Mouse (Mus musculus): Measurements from ENCODE around the gene Flnc.
"Not testable (repeated sequence)": the region's sequence is repeated elsewhere in the genome, so short reads cannot be mapped to it uniquely, and the experiment has no call there.

The Flnc gene

DNA sequence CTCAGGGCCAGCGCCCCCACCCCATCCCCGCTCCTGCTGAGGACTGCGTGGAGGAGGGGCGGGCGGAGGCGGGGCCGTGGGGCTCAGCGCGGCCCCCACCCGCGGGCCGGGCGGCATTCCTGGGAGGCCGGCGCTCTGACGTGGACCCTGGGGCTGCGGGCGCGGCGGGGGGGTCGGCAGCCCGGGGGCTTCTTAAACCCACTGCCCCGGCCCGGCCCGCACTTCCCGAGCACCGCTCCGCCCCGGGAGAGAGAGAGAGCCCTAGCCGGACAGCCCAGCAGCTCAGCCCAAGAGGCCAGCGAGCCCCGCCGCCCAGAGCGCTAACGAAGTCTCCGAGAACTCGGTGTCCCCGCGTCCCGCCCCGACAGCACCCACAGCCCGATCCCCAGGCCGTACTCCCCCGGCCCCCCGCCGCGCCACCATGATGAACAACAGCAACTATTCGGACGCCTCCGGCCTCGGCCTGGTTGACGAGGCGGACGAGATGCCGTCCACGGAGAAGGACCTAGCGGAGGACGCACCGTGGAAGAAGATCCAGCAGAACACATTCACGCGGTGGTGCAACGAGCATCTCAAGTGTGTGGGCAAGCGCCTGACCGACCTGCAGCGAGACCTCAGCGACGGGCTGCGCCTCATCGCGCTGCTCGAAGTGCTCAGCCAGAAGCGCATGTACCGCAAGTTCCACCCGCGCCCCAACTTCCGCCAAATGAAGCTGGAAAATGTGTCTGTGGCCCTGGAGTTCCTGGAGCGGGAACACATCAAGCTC, at the start of gene Flnc:
Gene Flnc, plus strand, starts transcription at position 219 of the 766 bp plus-strand sequence.
- DNase-seq (ENCODE audit: low spot score) = peak; percentile 36

DNA sequence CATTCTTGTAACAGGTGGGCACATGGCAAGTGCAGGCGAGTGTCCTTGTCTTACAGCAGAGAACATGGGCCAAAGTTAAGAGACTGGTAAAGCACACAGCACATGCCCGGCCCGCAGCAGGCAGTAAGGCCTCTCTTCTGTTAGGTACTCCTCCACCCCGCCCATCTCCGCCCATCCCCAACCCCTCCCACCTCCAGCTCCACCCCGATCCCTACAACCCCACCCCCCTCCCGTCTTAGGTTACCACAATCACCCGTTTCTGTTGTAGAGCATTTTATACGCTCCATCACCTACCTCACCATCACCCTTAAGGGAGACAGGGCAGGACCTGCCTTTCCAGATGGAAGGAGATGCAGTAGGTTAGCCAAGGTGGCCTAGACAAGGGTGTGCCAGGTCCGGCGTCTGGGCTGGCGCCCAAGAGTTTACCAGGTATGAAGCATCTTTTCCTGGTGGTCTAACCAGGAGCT, 45.0 kb upstream of the Flnc start, which contains the start of gene Opn1sw:
Gene Opn1sw, minus strand, starts transcription at position 417 of the 467 bp plus-strand sequence.
- DNase-seq (ENCODE audit: low spot score) = peak; percentile 77

DNA sequence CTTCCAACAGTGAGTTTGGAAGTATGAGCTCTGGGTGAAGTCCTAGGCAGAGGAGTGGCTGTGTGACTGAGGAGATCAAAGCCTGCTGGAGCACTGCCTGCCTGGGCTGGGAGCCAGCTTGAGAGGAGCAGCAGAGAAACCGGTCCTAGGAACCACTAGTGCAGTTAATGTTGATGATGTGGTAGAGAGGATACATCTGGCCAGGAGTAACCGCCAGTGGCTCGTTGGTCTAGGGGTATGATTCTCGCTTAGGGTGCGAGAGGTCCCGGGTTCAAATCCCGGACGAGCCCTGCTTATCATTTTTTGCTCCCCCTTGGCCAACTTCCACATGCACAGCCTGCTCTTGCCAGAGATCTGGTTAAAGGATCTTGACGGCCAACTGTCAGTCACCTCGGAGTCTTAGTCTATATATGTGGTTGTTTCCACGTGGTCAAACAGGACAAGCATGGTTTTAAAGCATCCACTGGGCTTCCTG, 44.4 kb upstream of the Flnc start:
- DNase-seq (ENCODE audit: low spot score) = peak; percentile 73

DNA sequence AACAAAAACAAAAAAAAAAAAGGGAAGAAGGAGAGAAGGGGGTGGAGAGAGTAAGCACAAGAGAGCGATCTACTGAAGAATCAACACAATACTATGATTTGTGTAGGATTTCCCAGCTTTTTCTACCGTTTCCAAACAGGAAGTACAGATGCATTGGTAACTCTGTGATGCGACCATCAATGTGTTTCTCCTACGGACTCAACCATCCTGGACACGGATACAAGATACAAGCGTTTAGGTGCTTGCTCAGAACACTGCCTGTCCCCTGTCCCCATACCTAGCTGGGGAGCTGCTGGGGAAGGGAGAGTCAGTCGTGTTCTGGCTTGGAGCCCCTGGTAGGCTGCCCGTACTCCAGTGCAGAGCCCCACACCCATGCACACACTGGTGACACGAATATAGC, 43.6 kb upstream of the Flnc start:
- no peak for DNase-seq (ENCODE audit: low spot score)

DNA sequence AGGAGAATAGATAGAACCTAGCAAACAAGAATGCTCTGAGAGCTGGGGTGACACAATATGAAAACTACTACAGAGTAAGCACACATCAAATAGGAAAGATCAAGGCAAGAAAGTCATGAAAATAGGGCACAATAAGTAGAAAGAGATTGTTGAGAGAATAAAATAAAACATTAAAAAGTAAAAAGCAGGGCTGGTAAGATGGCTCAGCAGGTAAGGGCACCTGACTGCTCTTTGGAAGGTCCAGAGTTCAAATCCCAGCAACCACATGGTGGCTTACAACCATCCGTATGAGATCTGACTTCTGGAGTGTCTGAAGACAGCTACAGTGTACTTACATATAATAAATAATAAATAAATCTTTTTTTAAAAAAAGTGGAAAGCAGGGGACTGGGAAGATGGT, 42.6 kb upstream of the Flnc start:
- not testable (repeated sequence) for DNase-seq (ENCODE audit: low spot score)

DNA sequence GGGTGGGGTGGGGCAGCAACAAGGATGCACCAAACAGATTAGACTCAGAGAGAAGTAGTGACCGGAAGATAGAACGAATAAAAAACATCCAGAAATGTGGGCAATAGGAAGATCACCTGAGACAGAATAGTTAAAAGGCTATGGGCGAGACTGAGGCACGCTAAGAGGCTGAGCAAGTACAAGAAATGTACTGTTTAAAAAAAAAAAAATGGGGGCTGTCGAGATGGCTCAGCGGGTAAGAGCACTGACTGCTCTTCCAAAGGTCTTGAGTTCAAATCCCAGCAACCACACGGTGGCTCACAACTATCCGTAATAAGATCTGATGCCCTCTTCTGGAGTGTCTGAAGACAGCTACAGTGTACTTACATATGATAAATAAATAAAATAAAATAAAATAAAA, 41.8 kb upstream of the Flnc start:
- not testable (repeated sequence) for DNase-seq (ENCODE audit: low spot score)

DNA sequence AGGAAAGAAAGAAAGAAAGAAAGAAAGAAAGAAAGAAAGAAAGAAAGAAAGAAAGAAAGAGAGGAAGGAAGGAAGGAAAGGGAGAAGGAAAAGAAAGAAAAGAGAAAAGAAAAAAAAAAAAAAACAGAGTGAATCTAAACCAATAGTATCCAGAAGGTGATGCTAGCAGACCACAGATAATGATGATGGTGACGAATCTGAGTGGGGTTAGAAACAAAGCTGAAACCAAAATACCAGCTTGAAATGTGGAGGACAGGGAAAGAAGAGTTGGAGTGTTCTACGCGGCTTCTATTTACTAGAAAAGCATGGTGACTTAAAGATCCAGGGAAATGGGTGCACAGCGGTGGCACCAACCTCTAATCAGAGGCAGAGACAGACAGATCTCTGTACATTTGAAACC, 41.3 kb upstream of the Flnc start:
- DNase-seq (ENCODE audit: low spot score) = no peak

DNA sequence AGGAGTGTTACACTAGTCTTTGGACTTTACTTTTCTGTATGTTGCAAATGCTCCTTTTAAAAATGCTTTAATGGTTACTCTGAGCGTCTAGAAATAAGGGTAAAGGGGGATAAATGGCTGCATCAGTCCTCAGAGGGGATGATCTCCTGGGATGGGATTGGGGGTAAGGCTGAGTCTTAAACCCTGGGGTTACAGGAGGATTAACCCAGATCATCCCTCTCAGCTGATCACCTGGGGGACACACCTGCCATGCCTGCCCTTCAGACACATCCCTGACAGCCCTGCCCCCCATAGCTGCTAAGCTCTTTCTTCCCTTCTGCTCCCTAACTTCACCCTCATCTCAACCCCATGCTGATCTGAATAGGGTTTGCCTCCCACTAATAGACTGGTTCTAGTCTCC, 38.8 kb upstream of the Flnc start:
- DNase-seq (ENCODE audit: low spot score) = no peak

DNA sequence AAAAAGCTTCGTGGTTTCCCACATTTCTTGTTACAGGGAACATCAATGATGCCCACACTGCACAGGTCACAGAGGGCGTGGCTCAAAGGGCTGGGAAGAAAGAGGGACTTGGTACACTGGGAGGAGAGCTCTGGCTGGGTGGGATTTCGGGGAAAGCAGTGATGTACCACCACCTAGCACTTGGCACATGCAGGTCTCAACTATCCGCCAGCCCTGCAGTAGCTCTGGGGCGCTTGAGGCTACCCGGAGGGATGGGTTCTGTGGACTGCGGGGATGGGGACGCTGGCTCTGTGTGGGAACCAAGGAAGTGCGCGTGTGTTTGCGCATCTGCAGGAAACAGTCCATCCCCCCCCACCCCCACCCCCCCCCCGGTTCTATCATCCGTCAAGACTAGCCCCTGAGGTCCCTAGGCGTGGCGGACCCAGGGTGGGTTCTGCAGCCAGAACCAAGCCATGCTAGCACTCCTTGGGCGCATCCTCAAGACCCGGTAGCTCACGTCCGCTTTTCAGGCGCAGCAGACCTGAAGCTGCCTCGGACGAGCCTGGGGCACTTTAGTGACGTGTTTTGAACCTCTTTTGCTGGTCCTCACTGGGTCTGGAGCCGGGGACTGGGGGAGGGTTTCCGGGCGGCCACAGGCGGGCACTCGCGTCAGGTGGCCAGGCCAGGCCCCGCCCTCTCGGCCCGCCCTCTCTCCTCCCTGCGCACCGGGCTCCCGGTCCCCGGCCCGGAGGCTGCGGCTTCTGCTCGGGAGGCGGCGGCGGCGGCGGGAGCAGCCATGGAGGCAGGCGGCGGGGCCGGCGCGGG, 36.9 kb upstream of the Flnc start, which contains the start of gene Ccdc136:
Gene Ccdc136, plus strand, starts transcription at position 400 of the 804 bp plus-strand sequence.
- DNase-seq (ENCODE audit: low spot score) = peak; percentile 82

DNA sequence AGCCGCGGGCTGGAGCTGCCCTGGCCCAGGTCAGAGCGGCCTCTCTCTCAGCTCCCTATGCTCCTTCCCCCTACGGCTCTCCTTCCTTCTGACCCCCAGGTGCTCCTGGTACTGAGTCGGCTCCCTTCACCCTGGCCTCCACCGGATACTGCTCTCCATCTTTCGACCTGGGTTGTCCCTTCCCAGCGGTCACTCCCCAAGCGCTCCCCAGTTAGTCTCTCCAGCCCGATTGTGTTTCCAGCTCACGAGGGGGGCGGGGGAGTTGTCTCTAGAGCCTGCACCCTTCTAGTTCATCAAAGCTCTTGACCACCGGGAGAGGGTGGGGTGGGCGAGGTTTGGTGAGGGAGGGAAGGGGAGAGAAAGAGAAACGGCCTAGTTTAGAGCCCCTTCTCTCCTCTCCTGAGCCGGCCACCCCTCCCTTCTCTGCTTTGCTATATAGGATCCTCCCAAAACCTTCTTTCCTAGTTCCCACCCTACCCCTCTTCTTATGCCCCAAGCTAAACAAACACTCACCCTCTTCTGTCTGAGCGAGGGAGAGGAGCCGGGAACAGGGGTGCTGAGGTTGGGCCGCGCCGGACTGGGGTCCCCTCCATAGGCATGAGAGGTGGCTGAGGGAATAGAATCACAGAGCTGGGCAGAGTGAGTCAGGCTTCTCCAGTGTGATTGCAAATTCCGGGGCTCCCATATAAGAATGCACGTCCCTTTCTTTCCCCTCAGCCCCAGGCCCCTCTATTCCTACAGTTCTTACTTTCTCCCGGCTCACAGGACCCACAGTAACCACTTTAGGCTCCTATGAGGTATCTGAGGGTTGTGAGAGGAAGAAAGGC, 36.1 kb upstream of the Flnc start:
- peak; percentile 52 for DNase-seq (ENCODE audit: low spot score)

DNA sequence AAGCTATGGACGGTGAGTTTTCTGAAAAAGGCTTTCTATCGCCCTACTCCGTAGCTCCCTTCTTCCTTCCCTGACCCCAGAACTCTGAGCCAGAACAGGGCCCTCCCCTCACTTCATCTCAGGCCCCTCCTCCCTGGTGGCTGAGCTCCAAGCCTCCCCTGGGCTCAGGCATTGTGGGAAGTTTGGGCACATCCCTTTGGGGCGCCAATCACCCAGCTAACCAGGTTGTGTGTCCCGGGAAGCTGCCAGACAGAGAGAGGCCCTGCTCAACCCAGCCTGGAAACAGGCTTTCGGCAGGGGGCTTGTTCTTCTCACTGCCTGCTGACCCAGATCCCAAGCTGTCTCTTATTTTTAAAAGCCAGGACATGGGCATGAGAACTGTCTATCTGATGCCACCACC, 35.5 kb upstream of the Flnc start:
- peak; percentile 27 for DNase-seq (ENCODE audit: low spot score)

DNA sequence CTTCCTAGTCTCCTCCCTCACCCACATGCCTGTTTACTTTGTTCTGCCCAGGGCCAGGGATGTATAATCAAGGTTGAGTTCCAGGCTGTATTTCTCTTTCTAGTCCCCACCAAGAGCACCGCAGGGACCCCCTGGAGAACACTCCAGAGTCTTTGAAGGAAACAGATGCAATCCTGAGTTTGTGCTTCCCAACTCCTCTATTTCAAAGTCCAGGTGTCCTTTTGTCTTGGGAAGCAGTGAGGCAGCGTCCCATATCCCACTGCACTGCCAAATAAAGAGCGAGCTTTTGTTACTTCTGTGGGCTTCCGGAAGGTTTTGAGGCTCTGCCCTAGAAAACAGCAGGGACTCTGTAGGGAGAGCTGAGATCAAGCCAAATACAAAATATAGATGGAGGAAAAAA, 33.2 kb upstream of the Flnc start:
- no peak for DNase-seq (ENCODE audit: low spot score)

DNA sequence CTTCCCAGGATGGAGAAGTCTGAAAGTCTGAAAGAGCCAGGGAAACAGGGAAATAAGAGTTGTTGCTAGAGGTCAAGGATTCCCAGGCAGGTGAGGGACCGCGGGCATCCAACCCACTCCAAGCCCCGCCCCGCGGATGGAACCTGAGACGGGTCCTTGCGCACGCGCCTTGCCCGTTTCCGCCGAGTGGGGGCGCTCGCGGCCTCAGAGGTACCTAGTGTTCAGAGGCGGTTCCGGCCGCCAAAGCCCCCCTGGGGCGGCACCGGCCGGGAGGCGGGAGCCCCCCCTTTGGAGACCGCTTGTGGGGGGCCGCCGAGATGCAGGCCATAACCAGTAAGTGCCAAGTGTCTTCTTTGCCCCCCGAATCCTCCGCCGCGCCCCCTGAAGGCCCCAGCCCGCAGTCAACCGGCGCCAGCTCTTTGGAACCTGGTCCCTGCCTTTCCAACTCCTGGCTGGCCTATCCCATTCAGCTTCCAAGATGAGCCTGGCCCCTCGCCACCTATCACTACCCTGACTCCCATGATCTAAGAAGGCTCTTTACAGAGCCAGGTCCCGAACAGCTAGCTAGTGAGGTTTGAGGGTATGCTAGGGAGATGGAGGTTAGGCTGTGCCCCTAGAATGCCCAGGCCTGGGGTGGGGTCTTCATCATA, 30.2 kb upstream of the Flnc start:
- peak; percentile 61 for DNase-seq (ENCODE audit: low spot score)

DNA sequence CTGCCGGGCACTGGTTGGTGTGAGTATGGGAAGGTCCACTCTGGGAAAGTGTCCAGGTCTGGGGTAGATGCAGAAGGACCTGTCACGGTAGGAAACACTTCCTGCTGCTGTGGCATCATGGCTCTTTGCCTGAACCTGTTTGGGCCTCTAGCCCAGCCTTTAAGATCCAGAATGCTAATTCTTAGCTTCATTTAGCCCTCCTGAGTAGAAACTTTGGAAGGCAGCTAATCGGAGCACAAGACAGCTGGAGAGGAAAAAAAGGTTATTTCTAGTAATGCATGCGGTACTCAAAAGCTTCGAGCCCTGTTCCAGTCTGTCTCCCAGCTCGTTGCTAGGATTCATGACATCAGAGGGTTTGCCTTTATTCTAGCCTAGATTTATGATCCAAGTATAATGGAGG, 26.6 kb upstream of the Flnc start:
- DNase-seq (ENCODE audit: low spot score) = no peak

DNA sequence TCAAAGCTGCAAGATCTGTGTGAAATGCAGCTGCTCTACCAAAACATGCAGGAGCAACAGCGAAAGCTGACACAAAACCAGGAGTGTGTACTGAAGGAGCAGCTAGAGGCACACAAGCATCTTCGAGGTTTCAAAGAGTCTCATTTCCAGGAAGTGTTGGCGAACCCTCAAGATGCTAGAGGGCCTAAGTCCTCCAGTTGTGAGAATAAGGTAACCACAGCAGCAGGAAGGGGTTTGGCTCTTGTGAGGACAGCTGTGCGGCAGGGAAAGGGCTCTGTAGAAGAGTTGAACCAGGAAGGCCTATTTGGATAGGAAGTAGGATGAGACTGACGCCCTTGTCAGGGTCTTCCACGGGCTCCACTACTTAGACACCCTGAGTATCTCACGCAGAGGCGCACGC, 17.6 kb upstream of the Flnc start:
- no peak for DNase-seq (ENCODE audit: low spot score)

DNA sequence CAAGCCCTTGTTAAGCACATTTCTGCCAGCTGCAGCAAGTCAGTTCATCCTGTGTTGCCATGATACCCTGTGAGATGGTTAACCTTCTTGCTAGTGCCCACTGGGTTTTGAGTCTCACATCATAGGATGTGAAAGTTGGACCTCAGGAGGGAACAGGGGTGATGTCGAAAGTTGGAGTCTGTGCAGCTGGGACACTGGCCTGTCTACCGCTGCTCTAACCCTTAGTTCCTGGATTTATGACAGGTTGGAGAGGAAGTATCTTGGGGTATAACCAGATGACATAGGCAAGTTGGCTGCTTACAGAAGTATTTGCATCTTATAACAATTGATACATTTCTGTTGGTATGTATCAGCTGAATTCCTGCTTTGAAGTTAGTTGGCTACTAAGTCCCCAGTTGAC, 12.5 kb upstream of the Flnc start:
- no peak for DNase-seq (ENCODE audit: low spot score)

DNA sequence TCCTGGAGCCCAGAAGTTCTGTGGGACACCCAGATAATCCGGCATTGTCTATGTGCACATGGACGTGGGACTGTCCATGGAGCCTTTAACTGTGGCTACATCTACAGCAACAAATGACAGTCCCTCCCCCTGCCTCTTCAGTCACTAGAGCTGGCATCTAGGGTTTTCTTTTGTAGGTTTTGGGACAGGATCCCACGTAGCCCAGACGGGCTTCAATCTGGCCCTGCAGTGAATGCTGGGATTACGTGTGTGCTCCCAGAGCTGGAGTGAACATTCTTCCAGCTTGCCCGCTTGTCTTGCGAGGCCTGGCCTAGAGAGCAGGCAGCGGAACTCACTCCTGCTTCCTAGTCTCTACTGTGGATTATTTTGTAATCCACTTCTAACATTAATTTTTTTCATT, 7.9 kb upstream of the Flnc start:
- no peak for DNase-seq (ENCODE audit: low spot score)

DNA sequence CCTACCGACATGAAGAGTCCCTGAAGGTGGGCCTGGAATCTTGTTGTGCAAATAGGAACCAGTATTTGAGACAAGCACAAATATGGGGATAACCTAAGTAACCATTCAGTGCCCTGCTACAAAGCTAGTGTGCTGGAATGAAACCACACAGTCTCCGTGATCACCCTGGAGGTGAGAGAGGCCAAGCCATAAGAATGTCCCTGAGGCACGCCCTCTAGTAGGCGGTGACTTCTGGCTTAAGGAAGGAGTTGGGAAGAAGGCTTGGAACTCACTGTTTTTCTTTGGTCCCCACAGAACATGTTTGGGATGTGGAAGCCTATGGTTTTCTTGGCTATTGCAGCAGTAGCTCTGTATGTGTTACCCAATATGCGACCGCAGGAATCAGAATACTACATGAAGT, 6.7 kb upstream of the Flnc start:
- DNase-seq (ENCODE audit: low spot score) = no peak

DNA sequence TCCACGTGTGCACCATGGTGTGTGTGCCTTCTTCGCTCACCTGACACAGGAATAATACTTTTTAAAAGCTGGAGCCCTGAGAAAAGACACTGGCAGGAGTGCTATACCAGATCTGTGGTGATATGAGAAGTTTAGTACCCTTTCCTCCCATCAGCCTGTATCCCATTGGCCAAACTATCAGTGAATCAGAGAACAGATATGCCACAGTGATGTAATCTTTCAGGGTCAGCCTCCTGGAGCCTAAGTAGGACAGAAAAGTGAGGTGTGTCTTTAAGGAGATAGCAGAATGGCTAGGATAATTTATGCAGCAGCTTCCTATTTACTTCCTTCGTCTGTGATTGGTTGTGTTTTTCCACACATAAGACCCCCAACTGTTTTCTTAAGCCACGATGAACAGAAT, 4.9 kb upstream of the Flnc start:
- DNase-seq (ENCODE audit: low spot score) = no peak

DNA sequence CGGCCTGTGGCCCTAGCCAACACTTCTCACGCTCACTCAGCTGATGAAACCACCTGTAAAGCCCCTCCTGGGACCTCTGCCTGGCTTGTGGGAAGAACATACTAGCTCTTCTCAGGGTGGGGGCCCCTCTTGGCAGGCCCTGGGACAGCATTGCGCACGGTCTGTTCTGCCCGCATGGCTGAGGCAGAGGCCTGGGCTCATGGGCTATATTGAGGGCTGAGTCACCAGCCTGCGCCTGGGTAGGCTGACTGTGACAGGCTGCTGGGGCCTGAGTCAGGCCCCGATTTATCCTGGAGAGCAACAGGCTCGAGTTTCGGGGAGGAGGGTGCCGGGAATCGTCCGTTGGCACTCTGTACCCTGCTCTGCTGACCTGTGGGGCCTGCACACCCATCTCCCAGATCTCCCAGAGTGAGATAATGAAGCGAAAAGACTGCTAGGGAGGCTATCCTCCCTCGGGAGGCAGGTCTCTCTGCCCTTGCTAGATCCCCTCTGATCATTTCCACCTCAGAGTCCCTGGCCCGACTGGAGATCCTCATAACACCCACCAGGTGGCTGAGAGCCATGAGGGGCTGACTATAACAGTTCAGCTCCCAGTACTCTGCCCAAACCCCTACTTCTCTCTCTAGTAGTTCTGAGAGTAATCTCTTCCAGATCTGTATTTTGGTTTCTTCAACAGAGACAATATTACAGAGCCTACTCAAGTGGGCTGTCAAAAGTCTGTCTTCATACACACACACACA, 2.2 kb upstream of the Flnc start:
- peak; percentile 35 for DNase-seq (ENCODE audit: low spot score)

DNA sequence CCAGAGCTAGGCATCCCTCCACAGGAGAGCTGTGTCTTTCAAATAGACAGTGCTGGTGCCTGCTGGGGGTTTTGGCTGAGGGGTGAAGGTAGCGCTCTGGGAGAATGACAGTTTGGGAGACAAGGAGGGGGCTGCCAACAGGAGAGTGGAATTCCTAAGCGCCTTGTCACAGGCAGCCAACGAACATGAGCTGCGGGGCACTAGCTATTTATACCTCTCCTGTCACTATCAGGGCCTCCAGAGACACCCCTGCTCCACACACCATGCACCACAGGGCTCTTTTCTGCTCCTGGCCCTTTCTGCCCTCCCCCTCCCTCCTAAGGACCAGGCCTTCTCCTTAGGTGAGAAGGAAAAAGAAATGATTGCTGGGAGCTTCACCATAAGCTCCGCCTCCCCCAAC, 1.6 kb upstream of the Flnc start:
- no peak for DNase-seq (ENCODE audit: low spot score)
